Mouse (Mus musculus) heart, adult 18-20 months (tissue): ENCODE data around the gene Smim26. TPM values are rescaled to one million over a fixed set of nuclear protein-coding genes. Genes with fewer than 3 reads are reported as not detected.
A peak's percentile ranks its signal among the peaks of the same experiment; 100 is the strongest.
"Not testable (repeated sequence)": the region's sequence is repeated elsewhere in the genome, so short reads cannot be mapped to it uniquely, and the experiment has no call there.

Source experiments
- DNase-seq, 2 experiments: peaks; one replicate each; pipeline ENCODE4 v3.0.0; 2021 to 2022; ENCODE audit warnings: mixed read lengths in 1 of 2
- long read RNA-seq, 2 experiments: library from polyadenylated mRNA; stranded (forward); transcript quantifications; one replicate each; pipeline ENCODE4 v2.0.0; 2021
- total RNA-seq, 2 experiments: library from RNA; stranded (reverse); gene quantifications; 2 replicates each; pipeline ENCODE4 v1.2.3; 2021

Gene Smim26
- 100 to 1,000 TPM; 103 to 108 TPM for total RNA-seq
- long read RNA-seq, experiment 1, transcript Smim26-201 (2 exons, 471 nt): major isoform, 48 of 52 reads
- long read RNA-seq, experiment 1, partial matches to known transcripts: 3 of 52 reads
- long read RNA-seq, experiment 1, other reads (novel, unspliced or antisense): 1 of 52 reads
- long read RNA-seq, experiment 2, transcript Smim26-201 (2 exons, 471 nt): major isoform, 52 of 54 reads
- long read RNA-seq, experiment 2, partial matches to known transcripts: 0 of 54 reads
- long read RNA-seq, experiment 2, other reads (novel, unspliced or antisense): 2 of 54 reads

DNA sequence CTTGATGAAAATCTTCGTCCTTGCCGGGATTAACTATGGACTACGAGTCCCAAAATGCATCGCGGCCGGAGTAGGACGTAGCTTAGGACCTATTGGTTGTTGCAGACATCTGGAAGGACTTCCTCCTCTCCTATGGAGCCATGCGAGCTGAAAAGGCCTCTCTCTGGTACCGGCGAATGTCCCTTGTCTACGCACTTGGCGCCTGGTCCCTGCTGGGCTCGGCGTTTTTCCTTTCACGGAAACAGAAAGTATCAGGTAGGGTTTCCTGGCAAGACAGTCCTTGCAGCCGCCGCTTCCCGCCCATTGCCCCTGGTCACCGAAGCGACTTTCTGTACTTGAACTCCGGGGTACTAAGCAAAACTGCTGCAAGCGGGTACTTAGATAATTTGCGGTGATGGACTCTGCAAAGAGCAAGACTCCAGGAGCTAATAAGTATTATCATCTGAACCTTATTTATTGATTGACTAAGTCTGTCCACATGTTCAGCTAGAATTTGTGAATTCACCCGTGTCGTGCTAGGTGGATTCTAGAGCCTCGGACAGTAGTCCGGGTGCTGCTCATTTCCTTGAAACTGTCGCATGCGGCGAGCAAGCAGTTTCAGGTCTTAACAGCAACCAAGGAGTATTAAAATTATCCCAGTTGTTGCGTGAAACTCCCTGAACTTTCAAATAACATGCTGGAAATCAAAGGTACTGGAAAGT lies at the start of gene Smim26:
Gene Smim26, plus strand, starts transcription at position 104 of the 701 bp plus-strand sequence.
- peak; percentile 87 to 89 for DNase-seq

DNA sequence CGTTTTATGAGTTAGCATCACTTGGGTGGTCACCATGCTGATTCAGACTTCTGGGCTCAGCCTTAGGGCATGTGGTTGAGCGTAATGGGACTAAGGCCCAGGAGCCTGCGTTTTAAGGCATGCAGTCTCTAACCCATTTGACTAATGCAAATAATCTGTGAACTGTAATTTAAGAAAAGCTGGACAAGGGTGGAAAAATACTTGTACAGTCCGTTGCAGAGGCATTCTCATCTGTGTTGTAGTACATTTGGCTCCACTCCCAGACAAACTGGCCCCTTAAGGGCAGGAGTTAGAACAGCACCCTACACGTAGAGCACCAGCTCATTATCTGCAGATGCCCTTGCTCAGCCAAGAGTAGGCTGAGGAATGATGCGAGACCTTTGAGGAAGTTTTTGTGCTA lies 49.2 kb upstream of the Smim26 start:
- peak in 1 of 2 experiments; percentile 7 for DNase-seq

DNA sequence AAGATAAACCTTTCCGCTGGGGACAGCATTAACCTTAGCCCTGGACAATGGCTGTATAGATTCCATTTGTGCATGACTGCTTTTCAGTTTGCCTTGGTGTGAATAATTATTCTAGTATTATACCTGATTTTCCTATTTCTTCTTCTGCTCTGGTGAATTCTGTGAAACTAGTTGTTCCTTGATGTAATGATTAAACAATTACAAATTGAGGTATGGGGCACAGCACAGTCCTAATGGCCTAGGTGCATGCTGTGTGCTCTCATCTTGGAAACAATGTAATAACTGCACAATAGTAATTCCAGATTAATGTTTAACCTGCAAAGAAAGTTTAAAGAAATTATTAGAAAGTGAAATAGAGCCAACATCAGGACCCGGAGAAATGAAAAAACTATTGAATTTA lies 48.8 kb upstream of the Smim26 start:
- DNase-seq: no peak

DNA sequence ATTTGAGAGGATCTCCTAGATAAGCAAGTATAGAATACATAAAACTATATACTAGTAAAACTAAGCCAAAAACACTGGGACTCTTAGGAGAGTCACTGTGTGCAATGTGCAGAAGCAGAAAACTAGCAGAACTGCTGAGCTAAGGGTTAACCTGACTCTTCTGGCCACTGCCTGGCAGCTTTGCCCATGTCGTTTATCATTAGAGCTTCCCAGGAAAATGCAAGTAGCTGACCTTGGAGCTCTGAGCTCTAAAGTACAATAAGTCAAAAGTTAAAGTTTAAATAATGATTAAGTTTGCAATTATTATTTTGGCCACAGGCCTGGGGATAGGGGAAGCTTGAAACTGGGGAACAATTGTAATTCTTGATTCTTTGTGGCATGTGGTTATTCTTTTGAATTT lies 48.4 kb upstream of the Smim26 start:
- no peak for DNase-seq

DNA sequence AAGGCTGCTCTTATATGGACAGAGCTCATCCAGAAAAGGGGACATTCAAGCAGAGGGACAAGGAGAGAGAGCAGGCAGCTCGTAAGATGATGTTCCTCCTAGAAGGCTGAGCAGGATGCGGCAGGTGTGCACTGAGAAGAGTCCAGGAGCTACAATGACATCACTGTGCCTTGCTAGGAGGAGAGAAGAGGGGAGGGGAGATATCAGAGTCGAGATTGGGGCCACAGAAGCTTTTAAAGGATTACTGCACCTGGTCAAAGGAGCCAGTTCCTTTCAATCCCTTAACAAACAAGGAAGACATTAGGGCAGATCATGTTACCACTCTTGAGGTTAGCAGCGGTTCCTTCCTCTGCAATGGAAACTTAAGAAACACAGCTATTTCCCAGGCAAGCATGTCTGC lies 46.3 kb upstream of the Smim26 start:
- no peak for DNase-seq

- DNase-seq: peak; percentile 69 to 80
Measured at GRCm38 (mm10) chr2:144550529-144550928, 43.3 kb upstream of the Smim26 start, which contains the start of gene Rbbp9. Rbbp9 (minus strand) TSS chr2:144550869.

- no peak for DNase-seq
Measured at GRCm38 (mm10) chr2:144553905-144554304, 39.9 kb upstream of the Smim26 start.

DNA sequence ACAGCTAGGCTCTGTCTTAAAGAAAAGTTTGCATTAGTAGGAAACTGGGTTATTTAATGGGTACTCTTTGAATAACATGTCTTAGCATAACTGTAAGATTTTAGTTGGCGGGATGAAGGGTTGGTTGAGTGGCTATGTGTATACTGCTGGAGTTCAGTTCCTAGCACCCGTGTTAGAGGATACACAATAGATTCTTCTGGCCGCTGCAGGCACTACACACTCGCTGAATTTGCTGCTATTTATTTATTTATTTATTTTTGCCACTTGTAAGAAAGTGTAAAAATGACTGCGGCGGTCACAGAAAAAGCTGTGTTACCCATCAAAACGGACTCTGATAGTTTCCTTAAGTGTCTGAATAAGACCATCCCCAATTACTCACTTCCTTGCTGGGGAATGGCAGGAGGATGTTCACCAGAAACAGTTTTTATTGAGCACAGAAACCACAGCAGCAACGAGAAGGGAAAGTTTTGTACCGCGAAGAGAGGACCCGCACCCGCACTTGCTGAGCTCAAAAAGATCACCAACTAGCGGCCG lies 38.5 kb upstream of the Smim26 start:
- peak in 1 of 2 experiments; percentile 11 for DNase-seq

- peak; percentile 98 to 99 for DNase-seq
Measured at GRCm38 (mm10) chr2:144555820-144556552, 37.9 kb upstream of the Smim26 start, which contains the start of gene Sec23b. Sec23b (plus strand) TSS chr2:144556229.

DNA sequence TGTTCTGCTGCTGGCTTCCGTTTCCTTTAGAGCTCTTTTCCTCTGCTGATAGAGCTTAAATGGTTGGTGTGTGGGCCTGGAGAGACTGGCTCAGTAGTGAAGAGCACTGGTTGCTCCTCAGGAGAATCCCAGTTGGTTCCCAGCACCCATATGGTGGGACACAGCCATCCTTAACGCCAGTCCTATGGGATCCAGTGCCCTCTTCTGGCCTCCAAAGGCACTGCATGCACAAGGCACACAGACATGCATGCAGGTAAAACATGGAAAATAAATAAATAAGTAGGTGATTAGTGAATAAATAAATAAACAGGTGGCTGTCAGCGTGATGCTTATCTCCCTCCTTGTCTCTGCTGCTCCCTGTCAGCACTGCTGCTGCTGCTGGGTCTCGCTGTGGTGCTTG lies 5.1 kb upstream of the Smim26 start:
- DNase-seq: no peak

DNA sequence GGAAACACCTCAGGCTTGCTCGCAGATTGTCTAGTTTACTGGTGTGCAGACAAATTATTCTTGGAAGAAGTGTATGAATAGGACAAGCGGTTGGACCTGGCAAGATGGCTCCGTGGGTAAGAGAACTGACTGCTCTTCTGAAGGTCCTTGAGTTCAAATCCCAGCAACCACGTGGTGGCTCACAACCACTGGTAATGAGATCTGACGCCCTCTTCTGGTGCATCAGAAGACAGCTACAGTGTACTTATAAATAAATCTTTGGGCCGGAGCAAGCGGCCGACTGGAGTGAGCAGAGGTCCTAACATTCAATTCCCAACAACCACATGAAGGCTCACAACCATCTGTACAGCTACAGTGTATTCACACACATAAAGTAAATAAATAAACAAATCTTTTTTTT lies 818 bp upstream of the Smim26 start:
- not testable (repeated sequence) for DNase-seq

- DNase-seq: no peak
Measured at GRCm38 (mm10) chr2:144598006-144598405, 4.2 kb downstream of the Smim26 start.

- DNase-seq: peak; percentile 92
Measured at GRCm38 (mm10) chr2:144599831-144600687, 6.2 kb downstream of the Smim26 start, which contains the start of gene Dtd1. Dtd1 (plus strand) TSS chr2:144599897.

- no peak for DNase-seq
Measured at GRCm38 (mm10) chr2:144601576-144601975, 7.7 kb downstream of the Smim26 start.

DNA sequence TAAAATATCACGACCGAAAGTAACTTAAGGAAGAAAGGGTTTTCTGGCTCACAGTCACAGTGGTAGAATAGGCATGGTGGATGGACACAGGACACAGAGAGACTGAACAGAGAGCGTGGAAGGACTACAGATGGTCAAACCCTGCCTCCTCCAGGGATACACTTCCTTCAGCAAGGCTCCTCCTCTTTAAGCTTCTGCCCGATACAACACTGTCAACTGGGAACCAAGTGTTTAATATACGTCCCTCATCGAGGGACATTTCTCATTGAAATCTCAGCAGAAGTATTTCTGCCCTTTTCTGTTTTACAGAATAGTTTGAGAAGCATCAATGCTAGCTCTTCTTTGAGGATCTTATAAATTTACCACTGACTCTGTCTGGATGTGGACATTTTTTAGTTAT lies 20.1 kb downstream of the Smim26 start:
- DNase-seq: no peak

DNA sequence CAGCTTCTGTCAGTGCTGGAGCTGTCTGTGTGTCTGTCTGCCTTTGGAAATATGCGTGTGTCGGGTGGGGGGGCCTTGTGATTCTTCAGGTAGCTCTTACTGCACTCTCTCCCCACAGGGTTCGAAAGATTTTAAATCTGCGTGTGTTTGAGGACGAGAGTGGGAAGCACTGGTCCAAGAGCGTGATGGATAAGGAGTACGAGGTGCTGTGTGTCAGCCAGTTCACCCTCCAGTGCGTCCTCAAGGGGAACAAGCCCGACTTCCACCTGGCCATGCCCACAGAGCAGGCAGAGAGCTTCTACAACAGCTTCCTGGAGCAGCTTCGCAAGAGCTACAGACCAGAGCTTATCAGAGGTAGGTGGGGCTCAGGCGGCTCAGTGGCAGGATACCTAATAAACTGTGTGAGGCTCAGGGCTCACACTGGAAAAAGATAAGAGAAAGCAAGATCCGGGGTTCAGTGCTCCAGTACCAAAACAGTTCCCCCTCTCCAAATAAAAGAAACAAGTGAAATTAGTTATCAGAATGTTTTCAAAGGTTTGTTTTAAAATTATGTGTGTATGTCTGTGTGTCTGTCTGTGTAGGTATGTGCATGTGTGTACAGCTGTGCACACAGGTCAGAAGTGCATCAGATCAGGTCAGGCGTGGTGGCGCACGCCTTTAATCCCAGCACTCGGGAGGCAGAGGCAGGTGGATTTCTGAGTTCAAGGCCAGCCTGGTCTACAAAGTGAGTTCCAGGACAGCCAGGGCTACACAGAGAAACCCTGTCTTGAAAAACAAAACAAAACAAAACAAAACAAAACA lies 23.4 kb downstream of the Smim26 start:
- no peak for DNase-seq

- DNase-seq: no peak
Measured at GRCm38 (mm10) chr2:144621491-144621890, 27.6 kb downstream of the Smim26 start.

DNA sequence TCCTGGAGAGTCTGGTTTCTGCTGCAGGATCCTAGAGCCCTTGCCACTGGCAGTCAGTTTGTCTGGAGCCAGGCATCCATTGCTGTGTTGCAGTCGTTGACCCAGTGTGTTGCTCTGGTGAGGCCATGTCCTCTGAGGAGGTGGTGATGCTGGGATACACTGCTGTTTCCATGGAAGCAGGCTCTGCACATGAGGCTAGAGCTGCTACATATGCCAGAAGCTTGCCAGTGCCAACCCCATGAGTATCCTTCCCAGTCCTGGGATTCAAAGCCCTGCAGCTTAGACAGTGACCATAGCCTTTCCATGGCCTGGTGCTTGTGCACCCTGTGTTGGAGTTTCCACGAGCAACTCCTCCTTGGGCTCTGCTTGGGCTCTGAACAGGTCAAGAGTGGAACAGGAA lies 39.7 kb downstream of the Smim26 start:
- no peak for DNase-seq

DNA sequence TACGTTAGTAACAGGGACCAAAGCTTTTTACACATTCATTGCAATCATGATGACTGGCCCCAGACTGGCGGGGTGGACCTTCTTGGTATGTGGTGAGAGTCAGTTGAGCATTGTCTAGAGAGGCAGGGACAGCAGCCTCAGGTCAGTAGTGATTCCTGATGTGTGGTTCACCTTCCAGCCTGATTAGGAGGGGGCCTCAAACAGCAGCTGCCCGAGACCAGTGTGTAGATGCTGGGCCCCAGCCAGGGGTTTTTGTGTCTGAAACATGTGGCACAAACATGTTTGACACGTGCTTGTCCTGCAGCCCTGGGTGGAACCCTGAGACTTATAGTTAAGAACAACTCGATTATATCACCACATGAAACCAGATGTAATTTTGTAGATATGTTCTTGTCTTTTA lies 40.4 kb downstream of the Smim26 start:
- no peak for DNase-seq

DNA sequence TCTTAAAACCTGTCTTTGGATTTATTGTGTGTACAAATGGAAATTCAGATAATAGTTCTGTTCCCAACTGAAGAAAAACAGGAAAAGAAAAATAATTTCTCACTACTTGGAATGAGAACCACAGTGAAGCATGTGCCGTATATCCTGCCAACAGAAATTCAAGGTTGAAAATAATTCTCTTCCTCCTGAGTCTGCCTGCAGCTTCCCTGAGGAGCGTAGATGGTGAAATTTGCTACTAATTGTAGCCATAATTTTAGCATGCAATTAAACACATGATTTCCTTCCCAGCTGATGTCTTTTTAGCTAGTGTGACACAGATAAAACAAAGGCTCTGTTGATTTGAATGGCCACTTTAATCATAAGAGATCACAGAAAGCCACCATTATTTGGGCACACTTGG lies 40.9 kb downstream of the Smim26 start:
- no peak for DNase-seq
